Mouse (Mus musculus) megakaryocyte, embryonic 14.5 days (primary cell): ENCODE results near the gene Xrcc5.

Experiments
- FLI1 ChIP-seq: IDR thresholded peaks from 2 replicates; pipeline ENCODE4 v1.6.1; 2012; ENCODE audit warnings: low read length, inconsistent platforms, mixed read lengths
- GATA1 ChIP-seq: IDR thresholded peaks from 3 replicates; pipeline ENCODE4 v1.6.1; 2012; ENCODE audit warnings: mixed read lengths, low read length, inconsistent platforms, borderline replicate concordance

DNA sequence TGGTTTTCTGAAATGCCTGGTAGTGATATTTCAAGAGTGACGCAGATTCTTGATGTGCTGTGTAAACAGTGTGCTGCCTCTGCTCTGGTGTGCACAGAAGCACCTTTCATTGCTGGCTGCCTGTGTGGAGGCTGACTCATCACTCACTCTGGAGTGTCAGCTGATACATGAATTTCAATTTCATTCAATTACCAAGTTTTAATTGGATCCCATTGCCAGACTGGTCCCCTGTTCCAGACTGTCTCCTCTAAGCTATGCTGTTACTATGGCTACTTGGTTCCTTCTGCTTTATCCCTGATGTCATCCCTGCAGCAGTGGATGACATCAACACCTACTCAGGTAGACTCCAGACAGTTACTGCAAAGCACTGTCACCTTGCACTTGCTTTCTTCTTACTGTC is 65.3 kb downstream of the Xrcc5 start:
- TF ChIP-seq GATA1 (no peak), FLI1 (no peak)
